Mouse (Mus musculus) left cerebral cortex, adult 8-10 months (tissue): ENCODE results near the gene Palb2. TPM values are rescaled to one million over a fixed set of nuclear protein-coding genes. Genes with fewer than 3 reads are reported as not detected.
A peak's percentile ranks its signal among the peaks of the same experiment; 100 is the strongest.
"Not testable (repeated sequence)": the region's sequence is repeated elsewhere in the genome, so short reads cannot be mapped to it uniquely, and the experiment has no call there.

Experiments
- DNase-seq, 2 experiments: peaks; one replicate each; pipeline ENCODE4 v3.0.0; 2022; ENCODE audit warnings: low spot score in 2 of 2
- total RNA-seq, 4 experiments: library from RNA; stranded (reverse); gene quantifications; 2 replicates each; pipeline ENCODE4 v1.2.4; 2022

Gene Palb2
- total RNA-seq, 4 experiments from 2014 or later = 1.8 to 2.3 (median 2.0) TPM

GRCm38 (mm10) chr7:122101014-122101746 lies 31.6 kb downstream of the Palb2 start:
- not testable (repeated sequence) for DNase-seq

DNA sequence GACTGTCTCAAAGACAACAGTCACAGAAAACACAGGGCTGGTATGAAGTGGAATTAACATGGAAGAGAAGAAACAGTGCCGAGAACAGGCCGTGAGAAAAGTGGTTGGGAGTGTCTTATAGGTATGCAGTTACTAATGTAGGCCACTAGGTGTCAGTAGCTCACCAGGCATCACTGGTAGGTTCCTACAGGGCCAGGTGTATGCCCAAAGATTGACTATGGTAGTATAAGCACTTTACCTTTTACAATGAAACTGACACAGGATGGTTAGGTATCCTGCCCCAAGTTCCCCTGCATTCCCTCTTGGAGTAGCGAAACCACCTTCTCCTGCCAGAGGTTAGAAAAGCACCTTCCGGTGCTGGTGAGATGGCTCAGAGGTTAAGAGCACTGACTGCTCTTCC lies 33.6 kb downstream of the Palb2 start:
- no peak for DNase-seq

- no peak for DNase-seq
Observed at GRCm38 (mm10) chr7:122098009-122098408, 34.8 kb downstream of the Palb2 start.

DNA sequence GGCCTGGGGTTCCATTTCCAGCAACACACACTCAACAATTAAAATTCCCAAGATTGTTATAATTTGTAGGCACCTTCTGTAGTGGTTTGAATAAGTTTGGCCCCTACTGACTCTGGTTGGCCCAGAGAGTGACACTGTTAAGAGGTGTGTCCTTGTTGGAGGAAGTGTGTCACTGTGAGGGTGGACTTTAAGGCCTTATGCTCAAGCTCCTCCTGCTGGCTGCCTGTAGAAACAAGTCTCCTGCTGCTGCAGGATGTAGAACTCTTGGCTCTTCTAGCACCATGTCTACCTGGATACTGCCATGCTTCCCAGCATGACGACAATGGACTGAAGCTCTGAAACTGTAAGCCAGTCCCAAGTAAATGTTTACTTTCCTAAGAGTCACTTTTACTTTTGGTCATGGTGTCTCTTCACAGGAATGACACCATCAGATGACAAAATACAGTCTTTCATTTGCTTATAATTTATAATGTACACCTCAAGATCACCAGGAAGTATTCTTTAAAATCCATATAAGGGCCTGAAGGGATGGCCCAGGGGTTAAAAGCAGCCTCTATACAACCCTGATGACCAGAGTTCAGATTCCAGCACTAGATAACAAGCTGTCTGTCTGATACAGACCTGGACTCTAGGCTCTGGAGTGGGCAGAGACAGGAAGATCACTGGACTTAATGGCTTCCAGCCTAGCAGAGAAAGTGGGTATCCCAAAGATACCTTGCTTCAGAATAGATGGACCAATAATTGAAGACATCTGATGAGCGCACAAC lies 38.0 kb downstream of the Palb2 start:
- no peak for DNase-seq

DNA sequence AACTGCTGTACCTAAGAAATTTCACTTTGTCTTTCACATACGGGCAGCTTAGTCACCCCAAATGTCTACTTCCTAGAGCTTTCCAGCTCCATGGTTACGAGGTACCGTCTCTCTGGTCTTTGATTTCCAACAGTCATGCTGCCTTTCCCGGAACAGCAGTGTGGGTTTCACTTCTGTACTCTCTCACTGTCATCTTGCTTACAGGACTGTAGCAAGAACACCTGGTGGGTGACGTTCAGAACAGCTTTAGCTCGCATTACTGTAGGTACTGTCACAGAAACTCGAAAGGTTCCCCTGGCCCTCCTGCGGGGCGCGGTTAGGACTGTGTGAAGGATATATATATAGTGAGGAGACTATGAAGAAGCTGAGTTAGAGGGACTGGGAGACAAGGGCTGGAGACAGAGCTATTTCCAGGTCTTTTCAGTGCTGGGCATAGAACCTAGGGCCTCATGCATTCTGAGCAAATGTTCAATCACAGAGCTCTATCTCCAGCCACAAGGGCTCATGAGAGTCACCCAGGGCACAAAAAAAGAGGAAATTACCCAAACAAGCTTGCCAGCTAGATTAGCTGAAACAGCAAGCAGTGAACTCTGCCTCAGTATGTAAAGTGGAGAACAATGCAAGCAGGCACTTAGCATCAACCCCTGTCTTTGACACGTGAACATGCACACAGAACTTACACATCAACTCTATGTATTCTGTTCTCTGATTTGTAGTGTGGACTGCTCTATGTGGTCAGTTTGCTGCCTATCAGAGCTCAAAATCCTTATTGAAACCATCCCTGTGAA lies 45.4 kb downstream of the Palb2 start:
- DNase-seq = no peak

DNA sequence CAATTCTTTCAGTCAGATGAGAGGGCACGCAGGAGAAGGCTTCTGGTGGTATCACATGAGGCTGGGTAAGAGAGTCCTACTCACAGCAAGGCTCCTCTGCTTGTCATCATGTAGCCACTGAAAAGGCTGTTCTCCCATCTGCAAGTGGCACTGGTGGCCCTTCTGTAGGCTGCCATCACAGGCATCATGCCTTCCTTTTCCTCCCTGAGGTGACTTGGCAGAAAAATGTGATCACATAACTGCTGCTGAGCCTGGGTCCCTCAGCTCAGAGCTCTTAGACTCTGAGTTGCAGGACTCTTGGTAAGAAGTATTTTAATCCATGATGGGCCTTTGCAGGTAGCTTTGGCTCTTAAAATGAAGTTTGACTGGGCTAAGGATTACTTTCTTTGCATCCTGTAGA lies 51.7 kb downstream of the Palb2 start:
- DNase-seq = no peak

DNA sequence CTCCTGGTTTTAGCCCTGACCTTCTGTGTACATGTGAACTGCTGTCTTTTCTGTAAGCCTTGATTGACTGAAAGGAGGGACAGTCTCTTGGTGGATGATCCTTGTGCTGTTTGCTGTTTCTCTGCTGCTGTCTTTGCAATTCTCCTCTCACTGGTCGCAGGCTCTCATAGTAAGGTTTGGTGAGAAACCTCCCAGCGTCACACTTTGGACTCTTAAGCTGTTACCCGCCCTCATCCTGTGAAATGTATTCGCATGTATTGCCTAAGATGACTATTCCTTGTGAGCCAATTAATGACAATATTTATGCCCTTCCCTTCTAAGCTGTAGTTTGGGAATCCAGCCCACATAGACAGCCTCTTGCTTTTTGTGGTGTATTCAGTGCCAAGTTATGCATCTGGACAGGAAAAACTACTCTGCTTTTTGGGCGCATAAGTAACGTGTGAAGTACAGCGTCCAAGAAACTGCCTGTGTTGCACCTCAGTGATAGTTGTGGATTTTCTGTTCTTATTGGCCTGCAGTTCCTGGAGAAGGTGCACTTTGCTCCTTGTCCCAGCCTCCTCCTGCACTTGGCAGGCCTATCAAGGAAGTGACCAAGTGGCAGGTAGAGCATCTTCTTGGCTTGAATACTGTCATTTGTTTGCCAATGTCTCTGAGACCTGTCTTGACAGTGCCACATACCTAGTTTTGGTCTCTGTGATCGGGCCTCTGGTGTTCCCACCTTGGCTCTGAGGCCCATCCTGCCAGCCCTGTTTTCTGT lies 52.8 kb downstream of the Palb2 start:
- DNase-seq = no peak

DNA sequence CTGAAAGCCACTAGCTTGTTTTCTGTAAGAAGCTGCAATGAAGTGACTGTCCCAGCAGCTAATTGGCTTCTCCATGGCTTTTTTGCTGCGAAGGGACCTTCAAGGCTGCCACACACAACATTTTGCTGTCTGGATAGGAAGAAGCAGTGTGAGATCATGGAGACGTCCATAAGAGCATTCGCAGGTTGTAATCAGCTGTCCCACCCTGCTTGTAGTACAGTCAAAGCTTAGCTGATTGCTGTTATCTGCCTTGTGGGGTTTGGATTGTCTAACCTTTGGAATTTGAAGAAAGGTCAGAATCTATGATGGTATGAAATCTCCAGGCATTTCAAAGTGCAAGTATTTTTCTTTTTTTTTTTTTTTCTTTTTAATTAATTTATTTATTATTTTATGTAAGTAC lies 58.4 kb downstream of the Palb2 start:
- no peak for DNase-seq

DNA sequence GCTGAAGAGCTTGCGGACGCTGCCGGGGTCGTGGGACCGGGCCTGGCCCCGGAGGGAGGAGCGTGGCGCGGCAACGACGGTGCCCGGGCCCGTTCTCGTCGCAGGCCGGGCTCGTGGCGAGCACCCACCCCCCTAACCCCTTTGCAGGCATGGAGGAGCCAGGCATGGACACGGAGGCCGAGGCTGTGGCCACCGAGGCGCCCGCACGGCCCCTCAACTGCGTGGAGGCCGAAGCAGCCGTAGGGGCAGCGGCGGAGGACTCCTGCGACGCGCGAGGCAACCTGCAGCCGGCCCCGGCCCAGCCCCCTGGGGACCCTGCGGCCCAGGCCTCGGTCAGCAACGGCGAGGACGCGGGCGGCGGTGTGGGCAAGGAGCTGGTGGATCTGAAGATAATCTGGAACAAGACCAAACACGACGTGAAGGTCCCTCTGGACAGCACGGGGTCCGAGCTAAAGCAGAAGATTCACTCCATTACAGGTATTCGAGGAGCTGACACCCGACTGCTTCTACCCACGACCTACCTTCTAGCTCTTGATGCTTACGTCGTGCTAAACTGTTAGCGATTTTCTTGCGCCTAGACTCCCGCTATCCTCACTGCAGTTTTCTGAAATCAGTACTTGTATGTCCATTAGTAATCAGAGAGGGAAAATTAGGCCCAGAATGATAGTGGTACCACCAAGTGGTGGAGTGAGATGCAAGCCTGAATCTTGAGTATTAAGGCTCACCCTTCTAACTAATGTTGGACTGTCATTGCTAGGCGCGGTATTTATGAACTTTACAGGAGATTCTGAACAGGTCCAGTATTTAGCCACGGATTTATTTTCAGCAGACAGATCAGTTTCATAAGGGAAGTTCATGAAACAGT lies 65.0 kb downstream of the Palb2 start:
- DNase-seq = no peak

DNA sequence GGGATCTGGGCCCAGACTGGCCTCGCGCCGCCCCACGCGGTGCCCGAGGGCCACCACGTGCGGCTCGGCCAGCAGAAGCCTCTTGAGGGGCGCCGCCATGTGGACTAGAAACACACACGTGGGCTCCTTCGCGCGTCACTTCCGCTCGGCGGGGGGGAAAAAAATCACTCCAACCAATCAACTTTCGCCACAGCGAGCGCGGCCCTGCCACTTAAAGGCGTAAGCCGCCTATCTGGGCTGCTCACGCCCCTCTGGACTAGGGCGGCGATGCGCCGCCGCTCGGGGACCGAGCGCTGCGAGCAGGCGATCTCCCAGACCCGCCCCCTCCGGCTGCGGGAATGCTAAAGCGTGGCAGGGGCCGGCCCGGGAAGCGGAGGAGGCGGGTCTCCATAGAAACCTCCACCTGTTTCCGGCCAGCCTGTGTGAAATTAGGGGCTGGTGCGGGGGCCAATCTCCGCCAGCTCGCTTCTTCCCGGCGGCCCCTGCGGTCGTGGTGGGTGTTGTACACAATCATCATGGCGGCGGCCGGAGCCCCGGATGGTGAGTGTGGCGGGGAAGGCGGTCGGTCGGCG lies 65.8 kb downstream of the Palb2 start, which contains the start of the genes Ubfd1 and Ears2:
Gene Ubfd1, plus strand, starts transcription at position 231 of the 572 bp plus-strand sequence.
Gene Ears2, minus strand, starts transcription at position 319 of the 572 bp plus-strand sequence.
- peak; percentile 97 to 98 for DNase-seq

DNA sequence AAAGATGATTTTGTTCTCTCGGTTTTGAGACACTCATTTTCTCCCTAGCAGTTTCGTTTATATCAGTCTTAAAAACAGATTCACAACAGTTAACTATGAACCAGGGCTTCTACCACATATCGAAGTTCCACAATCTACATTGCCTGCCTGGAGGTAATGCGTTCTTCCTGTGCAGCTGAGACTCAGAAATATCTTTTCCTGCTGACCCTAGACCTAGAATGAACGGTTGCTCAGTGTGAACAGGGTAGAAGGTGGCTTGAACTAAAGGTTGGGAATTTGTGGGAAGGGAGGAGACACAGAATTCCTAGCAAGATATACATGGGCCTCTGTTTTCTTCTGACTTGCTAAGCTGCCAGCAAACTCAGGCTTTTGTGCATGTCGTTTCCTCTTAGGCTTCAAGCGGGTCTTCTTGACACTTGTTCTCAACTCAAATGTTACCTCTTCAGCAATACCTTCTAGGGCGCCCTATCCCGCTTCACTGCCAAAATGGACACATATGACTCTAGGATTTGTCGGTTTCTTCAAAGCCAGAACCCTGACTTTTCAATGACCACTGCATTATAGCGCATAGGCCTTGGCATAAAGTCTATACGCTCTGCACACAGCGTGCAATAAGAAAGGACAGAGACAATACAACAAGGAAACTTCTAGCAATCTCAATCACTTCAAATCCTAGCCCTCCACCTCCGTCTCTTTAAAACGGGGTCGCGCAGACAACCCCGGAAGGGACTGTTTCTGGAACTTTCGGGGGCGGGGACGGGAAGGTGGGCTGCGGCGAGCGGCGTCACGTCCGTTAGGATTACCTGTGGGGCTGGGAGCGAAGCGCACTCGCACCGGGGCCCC lies 66.5 kb downstream of the Palb2 start:
- DNase-seq = no peak

- no peak for DNase-seq
Observed at GRCm38 (mm10) chr7:122065656-122066055, 67.1 kb downstream of the Palb2 start.

Other genes with a start within 250 kb of the Palb2 start
- 10 to 100 TPM; 45.4 to 51.0 (median 48.1) TPM for gene Cog7, start 151.3 kb downstream of the Palb2 start, total RNA-seq
- 10 to 100 TPM; 30.4 to 37.7 (median 35.3) TPM for gene Gga2, start 111.8 kb downstream of the Palb2 start, total RNA-seq
- 10 to 100 TPM; 50.2 to 58.3 (median 51.9) TPM for gene Ubfd1, start 65.8 kb downstream of the Palb2 start, total RNA-seq
- gene Ears2, start 65.7 kb downstream of the Palb2 start, total RNA-seq = 1 to 10 TPM; 7.1 to 8.4 (median 7.9) TPM
- 100 to 1,000 TPM; 243 to 272 (median 259) TPM for gene Ndufab1, start 31.1 kb downstream of the Palb2 start, total RNA-seq
- gene Dctn5, start 56 bp upstream of the Palb2 start, total RNA-seq = 100 to 1,000 TPM in 2 of 4 experiments, 10 to 100 TPM in 2; 96.3 to 105 (median 100) TPM
- 1 to 10 TPM; 1.4 to 2.0 (median 1.7) TPM for gene Plk1, start 26.5 kb upstream of the Palb2 start, total RNA-seq
- gene Ern2, start 53.2 kb upstream of the Palb2 start, total RNA-seq = under 1 TPM; 0.33 to 0.87 (median 0.71) TPM
- gene Chp2, start 86.5 kb upstream of the Palb2 start, total RNA-seq = 1 to 10 TPM; 4.6 to 5.9 (median 5.0) TPM
- gene Prkcb, start 155.8 kb upstream of the Palb2 start, total RNA-seq = 1,000 to 10,000 TPM in 2 of 4 experiments, 100 to 1,000 TPM in 2; 870 to 1,138 (median 953) TPM